Mouse (Mus musculus): ENCODE measurements at regions not wholly inside any gene's neighbourhood (a gene's known extent, or its start where the extent isn't known, plus 50 kb on each side); places are given as distances from the start of the nearest gene placed in this dataset.

GRCm38 (mm10) chr6:117114859-117115258 is 53.5 kb upstream of the Cxcl12 start:
- no peak for DNase-seq (ENCODE audit: low spot score)

- DNase-seq (ENCODE audit: low spot score): no peak
These were observed 50.3 kb upstream of the Cxcl12 start for GRCm38 (mm10) chr6:117118081-117118480.
